18 mouse cellular contexts compared by ENCODE assay signal in the genomic region with DNA sequence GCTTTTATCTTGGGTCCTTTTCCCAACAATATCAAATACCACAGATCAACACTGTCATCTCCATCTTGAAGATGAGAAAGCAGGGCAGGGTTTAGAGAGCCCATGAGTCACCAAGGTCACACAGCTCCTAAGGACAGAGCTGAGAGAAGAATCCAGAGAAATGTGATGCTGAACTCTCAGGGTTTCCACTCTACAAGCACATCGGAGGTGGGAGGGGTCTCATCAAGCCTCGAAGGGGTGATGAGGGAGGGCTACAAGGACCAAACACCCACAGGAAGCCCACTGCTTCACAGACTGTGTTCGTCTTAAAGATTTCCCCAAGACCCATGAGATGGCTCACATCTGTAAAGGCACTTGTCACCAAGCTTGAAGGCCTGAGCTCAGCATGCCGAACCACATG. TPM values are rescaled to one million over a fixed set of nuclear protein-coding genes. Genes with fewer than 3 reads are reported as not detected.
"Had no signal": no experiment of that assay in that cellular context is flagged by ENCODE, and none has a peak within 500 bp of the region (broad histone marks: within the 10 kb centered on the region; RNA-seq: fewer than 3 reads in every experiment).

No protein-coding gene starts in this region.

- H3K9me3 ChIP-seq: limb, embryonic 15.5 days; midbrain, embryonic 12.5 days; neural tube, embryonic 13.5 days had no signal

- H3K27ac ChIP-seq: kidney, postnatal 0 days; limb, embryonic 15.5 days; neural tube, embryonic 13.5 days had no signal

- H3K27me3 ChIP-seq: limb, embryonic 15.5 days; midbrain, embryonic 12.5 days; neural tube, embryonic 13.5 days had no signal

- H3K4me2 ChIP-seq: limb, embryonic 15.5 days; midbrain, embryonic 12.5 days; neural tube, embryonic 13.5 days had no signal

- DNase-seq: kidney, adult 9 months; kidney, postnatal 36 days; layer of hippocampus, adult 9-11 months; layer of hippocampus, postnatal 36 days; lung, adult 18-20 months; lung, postnatal 4 days; retina, postnatal 1 day; right cerebral cortex, postnatal 4 days; spleen, adult 18-20 months; thymus, adult 18-20 months; thymus, postnatal 14 days had no signal

- H3K4me3 ChIP-seq: limb, embryonic 15.5 days; midbrain, embryonic 12.5 days; neural tube, embryonic 13.5 days had no signal

- ATAC-seq: midbrain, embryonic 16.5 days had no signal

- H3K9ac ChIP-seq: limb, embryonic 15.5 days; midbrain, embryonic 12.5 days; neural tube, embryonic 13.5 days had no signal

RNA-seq across cellular contexts. Expression of a gene that starts 36.1 kb away (rescaled TPM):
- total RNA-seq: layer of hippocampus, adult 18-20 months; layer of hippocampus, postnatal 36 days; megakaryocyte-erythroid progenitor cell, adult 5-6 weeks had no signal
